Mouse (Mus musculus) heart, adult 2 months (tissue): ENCODE measurements at regions not wholly inside any gene's neighbourhood (a gene's known extent, or its start where the extent isn't known, plus 50 kb on each side); places are given as distances from the start of the nearest gene placed in this dataset.
A peak's percentile ranks its signal among the peaks of the same experiment; 100 is the strongest.

ENCODE experiments used
- DNase-seq, 2 experiments: peaks; one replicate each; pipeline ENCODE4 v3.0.0; 2021
- H3K27ac ChIP-seq: fragments of 200-600 bp; 2 replicates; pipeline ENCODE4 v1.8.1; 2022
- H3K27me3 ChIP-seq: fragments of 200-500 bp; 2 replicates; pipeline ENCODE4 v1.6.1; 2012; ENCODE audit warnings: mild to moderate bottlenecking, low read length, inconsistent platforms, mixed read lengths; ENCODE audit not compliant: control insufficient read depth, insufficient read depth
- H3K36me3 ChIP-seq: fragments of 200-500 bp; 2 replicates; pipeline ENCODE4 v1.6.1; 2012; ENCODE audit warnings: low read length, inconsistent platforms; ENCODE audit not compliant: control insufficient read depth, insufficient read depth
- H3K4me1 ChIP-seq: fragments of 200-500 bp; 2 replicates; pipeline ENCODE4 v1.6.1; 2011; ENCODE audit warnings: low read length; ENCODE audit not compliant: control insufficient read depth, insufficient read depth
- H3K4me3 ChIP-seq: fragments of 200-600 bp; 2 replicates; pipeline ENCODE4 v1.8.1; 2022
- H3K79me2 ChIP-seq: fragments of 200-500 bp; replicated peaks from 2 replicates; pipeline ENCODE4 v1.6.1; 2012; ENCODE audit warnings: mild to moderate bottlenecking, inconsistent platforms, low read length, moderate library complexity, mixed read lengths; ENCODE audit not compliant: control insufficient read depth, insufficient read depth
- H3K9ac ChIP-seq: fragments of 200-500 bp; 2 replicates; pipeline ENCODE4 v1.6.1; 2012; ENCODE audit warnings: low read depth, mild to moderate bottlenecking, control low read depth, inconsistent platforms, low read length, mixed read lengths
- CTCF ChIP-seq: fragments of 200-600 bp; IDR thresholded peaks from 2 replicates; pipeline ENCODE4 v1.8.1; 2022; ENCODE audit warnings: antibody characterized with exemption, mild to moderate bottlenecking, moderate library complexity
- EP300 ChIP-seq: fragments of 200-500 bp; IDR thresholded peaks from 2 replicates; pipeline ENCODE4 v1.6.1; 2011; ENCODE audit warnings: low read depth, low read length, control low read depth; ENCODE audit not compliant: insufficient read depth
- POLR2A ChIP-seq: fragments of 200-500 bp; IDR thresholded peaks from 2 replicates; pipeline ENCODE4 v1.6.1; 2011; ENCODE audit warnings: mild to moderate bottlenecking, low read depth, low read length, control low read depth; ENCODE audit not compliant: insufficient read depth
- WGBS: fragments of 180-500 bp; shearing (Covaris S2); methylation state at CpG from one replicate; pipeline ENCODE4 v1.1.7; 2018; 5-methylcytosine and 5-hydroxymethylcytosine counted together
- intact Hi-C: fragments of 180-260 bp; cut with DNase I; formaldehyde crosslinking; loops from one replicate; pipeline ENCODE4 v1.15.1; 2025

GRCm38 (mm10) chr7:67430987-67431386 is 58.3 kb upstream of the Mef2a start:
- intact Hi-C loops, result no loop called here
- Histone ChIP-seq H3K4me1 (peaks cover 7% of the 10 kb centered on the region), H3K27me3 (no peaks in the 10 kb centered on the region), H3K27ac (no peak overlapping the region), H3K36me3 (no peaks in the 10 kb centered on the region), H3K4me3 (no peak overlapping the region), H3K9ac (no peak overlapping the region), H3K79me2 (no peaks in the 10 kb centered on the region)
- no peak for DNase-seq
- TF ChIP-seq POLR2A, result no peak
- TF ChIP-seq EP300, result no peak
- TF ChIP-seq CTCF, result no peak
- WGBS, result 62% methylated on average over 7 of the region's 7 CpGs

- WGBS, result 69% methylated on average over 4 of the region's 4 CpGs
- DNase-seq, result no peak
These were observed 57.4 kb upstream of the Mef2a start for GRCm38 (mm10) chr7:67430041-67430440.

GRCm38 (mm10) chr7:67429008-67429873 is 56.6 kb upstream of the Mef2a start:
- no peaks in the 10 kb centered on the region for H3K27me3 ChIP-seq
- intact Hi-C loops, result no loop called here
- no peak overlapping the region for H3K9ac ChIP-seq
- H3K4me3 ChIP-seq, result no peak overlapping the region
- WGBS, result 95% methylated on average over 28 of the region's 28 CpGs
- no peaks in the 10 kb centered on the region for H3K79me2 ChIP-seq
- DNase-seq, result no peak
- TF ChIP-seq EP300, result no peak
- no peak for TF ChIP-seq CTCF
- TF ChIP-seq POLR2A, result no peak
- no peak overlapping the region for H3K27ac ChIP-seq
- no peaks in the 10 kb centered on the region for H3K36me3 ChIP-seq
- H3K4me1 ChIP-seq, result peaks cover 10% of the 10 kb centered on the region

More at GRCm38 (mm10) chr7:67430041-67430440, 57.4 kb upstream of the Mef2a start:
- Histone ChIP-seq H3K27ac (no peak overlapping the region), H3K79me2 (no peaks in the 10 kb centered on the region), H3K9ac (no peak overlapping the region), H3K4me1 (peaks cover 7% of the 10 kb centered on the region), H3K36me3 (no peaks in the 10 kb centered on the region), H3K4me3 (no peak overlapping the region), H3K27me3 (no peaks in the 10 kb centered on the region)
- TF ChIP-seq EP300, result no peak
- no peak for TF ChIP-seq POLR2A
- TF ChIP-seq CTCF, result no peak
- intact Hi-C loops, result no loop called here

GRCm38 (mm10) chr7:67428388-67428787 is 55.7 kb upstream of the Mef2a start:
- 91% methylated on average over 3 of the region's 3 CpGs for WGBS
- no peak for TF ChIP-seq POLR2A
- no peak for TF ChIP-seq CTCF
- TF ChIP-seq EP300, result no peak

GRCm38 (mm10) chr7:67426076-67426475 is 53.4 kb upstream of the Mef2a start:
- TF ChIP-seq POLR2A, result no peak
- TF ChIP-seq EP300, result no peak
- TF ChIP-seq CTCF, result no peak
- Histone ChIP-seq H3K79me2 (no peaks in the 10 kb centered on the region), H3K27ac (no peak overlapping the region), H3K9ac (no peak overlapping the region), H3K4me3 (no peak overlapping the region), H3K36me3 (no peaks in the 10 kb centered on the region), H3K27me3 (no peaks in the 10 kb centered on the region), H3K4me1 (peaks cover 22% of the 10 kb centered on the region)
- DNase-seq, result no peak
- intact Hi-C loops, result no loop called here

More at GRCm38 (mm10) chr7:67428388-67428787, 55.7 kb upstream of the Mef2a start:
- Histone ChIP-seq H3K9ac (no peak overlapping the region), H3K27me3 (no peaks in the 10 kb centered on the region), H3K36me3 (no peaks in the 10 kb centered on the region), H3K4me3 (no peak overlapping the region), H3K4me1 (peaks cover 10% of the 10 kb centered on the region), H3K79me2 (no peaks in the 10 kb centered on the region), H3K27ac (no peak overlapping the region)
- DNase-seq, result no peak
- intact Hi-C loops, result no loop called here

GRCm38 (mm10) chr7:67425581-67425980 is 52.9 kb upstream of the Mef2a start:
- Histone ChIP-seq H3K4me3 (no peak overlapping the region), H3K4me1 (peaks cover 24% of the 10 kb centered on the region), H3K79me2 (no peaks in the 10 kb centered on the region), H3K27ac (peak overlapping the region; percentile 55), H3K9ac (no peak overlapping the region), H3K36me3 (no peaks in the 10 kb centered on the region), H3K27me3 (no peaks in the 10 kb centered on the region)
- intact Hi-C loops, result no loop called here
- WGBS, result 50% methylated on average over 1 of the region's 1 CpGs
- DNase-seq, result peak in 1 of 2 experiments; percentile 27
- TF ChIP-seq EP300 (no peak), CTCF (no peak), POLR2A (no peak)
